Mouse (Mus musculus) kidney, postnatal 0 days (tissue): Measurements from ENCODE around the gene Dock6. TPM values are rescaled to one million over a fixed set of nuclear protein-coding genes. Genes with fewer than 3 reads are reported as not detected.
A peak's percentile ranks its signal among the peaks of the same experiment; 100 is the strongest.

ENCODE experiments used
- ATAC-seq: fragments of 200-750 bp; cut with Nextera tagmentation; replicated peaks from 2 replicates; pipeline ENCODE4 v1.8.0; 2017; ENCODE audit warnings: low read depth, moderate number of reproducible peaks, moderate TSS enrichment, moderate library complexity; ENCODE audit not compliant: low FRiP score
- DNase-seq: peaks from one replicate; pipeline ENCODE4 v3.0.0-alpha.2; 2016; ENCODE audit warnings: low spot score
- H3K27ac ChIP-seq: fragments of 300-500 bp; sonication (generic); 2 replicates; pipeline ENCODE4 v1.5.1; 2014; ENCODE audit warnings: mild to moderate bottlenecking
- H3K27me3 ChIP-seq: fragments of 300-500 bp; sonication (generic); 2 replicates; pipeline ENCODE4 v1.6.1; 2014; ENCODE audit warnings: low read length, mixed read lengths; ENCODE audit not compliant: insufficient read depth
- H3K36me3 ChIP-seq: fragments of 300-500 bp; sonication (generic); 2 replicates; pipeline ENCODE4 v1.6.1; 2014; ENCODE audit warnings: low read length, mixed read lengths; ENCODE audit not compliant: insufficient read depth
- H3K4me1 ChIP-seq: fragments of 300-500 bp; sonication (generic); replicated peaks from 2 replicates; pipeline ENCODE4 v1.6.1; 2014; ENCODE audit warnings: antibody characterized with exemption, low read length, mixed read lengths; ENCODE audit not compliant: insufficient read depth
- H3K4me2 ChIP-seq: fragments of 300-500 bp; sonication (generic); 2 replicates; pipeline ENCODE4 v1.6.1; 2014; ENCODE audit warnings: mild to moderate bottlenecking, low read length, moderate library complexity, mixed read lengths
- H3K4me3 ChIP-seq: fragments of 300-500 bp; sonication (generic); replicated peaks from 2 replicates; pipeline ENCODE4 v1.5.1; 2014; ENCODE audit warnings: low read depth, low read length
- H3K9ac ChIP-seq: fragments of 300-500 bp; sonication (generic); 2 replicates; pipeline ENCODE4 v1.6.1; 2014; ENCODE audit warnings: low read depth, low read length
- H3K9me3 ChIP-seq: fragments of 300-500 bp; sonication (generic); replicated peaks from 2 replicates; pipeline ENCODE4 v1.6.1; 2016; ENCODE audit warnings: low read length, inconsistent platforms, mixed read lengths
- CTCF ChIP-seq: IDR thresholded peaks from 2 replicates; pipeline ENCODE4 v1.5.1; 2016; ENCODE audit warnings: antibody characterized with exemption, low read depth, mild to moderate bottlenecking, moderate library complexity
- WGBS: fragments of 180-500 bp; shearing (Covaris S2); extraction: QIAGEN DNeasy Blood & Tissue Kit; methylation state at CpG from one replicate; pipeline ENCODE4 v1.1.7; 2014; 5-methylcytosine and 5-hydroxymethylcytosine counted together
- polyA plus RNA-seq: library from polyadenylated mRNA; unstranded; fragments of >200 nt; fragmentation: Nextera tagmentation; extraction: Ambion mirVana; gene quantifications from 2 replicates; pipeline ENCODE4 v1.2.1, GENCODE M21; 2015

The Dock6 gene
- polyA plus RNA-seq, 1 experiment from 2014 or later: 28.3 TPM

DNA sequence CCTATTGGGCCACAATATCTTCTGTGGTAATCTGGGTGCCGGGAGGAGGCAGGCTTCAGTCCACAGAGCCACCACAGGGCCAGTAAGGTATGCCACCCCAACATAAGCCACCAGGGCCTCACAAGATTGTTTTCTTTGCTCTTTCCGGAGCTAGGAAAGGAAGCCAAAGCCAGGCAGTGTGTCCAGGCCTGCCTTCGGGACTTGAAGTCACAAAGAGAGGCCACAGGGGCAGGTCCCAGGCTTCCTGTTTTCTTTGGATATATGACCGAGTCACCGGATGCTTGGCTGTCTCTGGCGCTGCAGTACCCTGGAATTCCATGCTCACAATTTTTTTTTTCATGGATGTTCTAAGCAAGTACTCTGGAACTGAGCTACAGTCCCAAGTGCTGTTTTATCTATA lies 5.6 kb upstream of the Dock6 start:
- Histone ChIP-seq H3K4me2 (no peak overlapping the region), H3K9me3 (no peaks in the 10 kb centered on the region; the same call in 1 of the 2 replicates), H3K9ac (no peak overlapping the region), H3K27ac (peak overlapping the region; percentile 79), H3K27me3 (no peaks in the 10 kb centered on the region), H3K36me3 (no peaks in the 10 kb centered on the region), H3K4me3 (no peak overlapping the region), H3K4me1 (no peaks in the 10 kb centered on the region)
- peak; percentile 41 for TF ChIP-seq CTCF
- 12% methylated on average over 6 of the region's 6 CpGs for WGBS
- DNase-seq (peak; percentile 91), ATAC-seq (peak; percentile 47; the same call in 1 of the 2 replicates)

DNA sequence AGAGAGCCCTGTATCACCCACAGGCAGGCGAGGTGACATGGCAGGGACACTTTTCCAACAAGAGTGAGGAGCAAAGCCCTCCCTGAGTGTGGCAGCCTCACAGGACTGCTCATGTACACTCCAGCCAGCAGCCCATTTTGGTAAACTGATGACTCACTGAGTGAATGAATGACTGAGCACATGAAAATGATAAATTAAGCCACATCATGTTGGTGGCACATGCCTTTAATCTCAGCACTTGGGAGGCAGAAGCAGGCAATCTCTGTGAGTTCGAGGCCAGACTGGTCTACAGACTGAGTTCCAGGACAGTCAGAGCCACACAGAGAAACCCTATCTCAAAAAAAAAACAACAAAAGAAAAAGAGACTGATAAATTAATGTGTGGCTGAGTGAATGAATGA lies 5.1 kb upstream of the Dock6 start:
- Histone ChIP-seq H3K36me3 (no peaks in the 10 kb centered on the region), H3K9me3 (no peaks in the 10 kb centered on the region; the same call in 1 of the 2 replicates), H3K9ac (no peak overlapping the region), H3K4me3 (no peak overlapping the region), H3K4me1 (no peaks in the 10 kb centered on the region), H3K4me2 (no peak overlapping the region), H3K27me3 (no peaks in the 10 kb centered on the region), H3K27ac (peak overlapping the region; percentile 79)
- WGBS: 86% methylated on average over 2 of the region's 2 CpGs
- no peak for TF ChIP-seq CTCF
- DNase-seq (no peak), ATAC-seq (no peak)

DNA sequence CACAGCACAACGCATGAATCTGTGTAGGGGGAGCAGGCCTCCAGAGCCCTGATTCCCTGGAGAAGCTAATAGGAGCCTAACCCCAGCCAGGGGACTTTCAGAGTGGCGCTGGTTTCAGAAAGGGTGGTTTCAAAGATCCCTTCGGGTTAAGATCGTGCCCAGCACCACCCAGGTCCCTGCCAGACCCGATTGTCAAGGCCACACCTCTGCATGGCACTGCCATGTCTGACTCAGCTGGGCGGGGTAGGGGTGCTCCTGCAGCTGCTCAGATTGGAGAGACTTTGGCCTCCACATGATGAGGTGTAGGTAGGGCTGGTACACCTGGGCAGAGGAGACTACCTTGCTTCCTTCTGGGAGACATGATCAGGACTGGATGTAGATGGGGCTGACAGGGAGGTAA lies 2.5 kb upstream of the Dock6 start:
- H3K27ac ChIP-seq: no peak overlapping the region
- no peak overlapping the region for H3K4me3 ChIP-seq
- no peak overlapping the region for H3K4me2 ChIP-seq
- DNase-seq: no peak
- ATAC-seq: no peak
- peaks cover 11% of the 10 kb centered on the region; the same call in 1 of the 2 replicates for H3K4me1 ChIP-seq
- no peak for TF ChIP-seq CTCF
- no peaks in the 10 kb centered on the region for H3K9me3 ChIP-seq
- WGBS: 88% methylated on average over 6 of the region's 6 CpGs
- H3K9ac ChIP-seq: no peak overlapping the region
- H3K27me3 ChIP-seq: no peaks in the 10 kb centered on the region
- H3K36me3 ChIP-seq: no peaks in the 10 kb centered on the region

DNA sequence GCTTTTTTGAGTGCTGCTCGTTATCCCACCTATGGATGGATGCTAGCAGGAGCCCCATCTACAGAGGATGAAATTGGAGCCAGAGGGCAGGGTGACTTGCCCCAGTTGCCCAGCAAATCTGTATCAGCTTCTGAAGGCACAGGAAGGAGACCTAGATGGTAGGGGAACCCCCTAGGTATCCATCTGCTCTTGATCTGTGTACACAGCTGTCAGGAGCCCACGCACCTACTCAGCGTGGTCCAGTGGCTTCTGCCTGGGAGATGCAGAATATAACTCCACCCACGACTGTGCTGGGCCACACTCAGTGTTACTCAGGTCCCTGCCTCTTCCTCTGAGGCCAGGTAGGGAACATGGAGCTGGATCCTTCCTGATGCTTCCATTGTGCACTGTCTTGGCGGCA lies 1.5 kb upstream of the Dock6 start:
- Histone ChIP-seq H3K4me1 (peaks cover 11% of the 10 kb centered on the region; the same call in 1 of the 2 replicates), H3K27ac (no peak overlapping the region), H3K27me3 (no peaks in the 10 kb centered on the region), H3K9me3 (no peaks in the 10 kb centered on the region), H3K4me2 (no peak overlapping the region), H3K9ac (no peak overlapping the region), H3K4me3 (no peak overlapping the region), H3K36me3 (no peaks in the 10 kb centered on the region)
- DNase-seq: no peak
- ATAC-seq: no peak
- no peak for TF ChIP-seq CTCF
- WGBS: 73% methylated on average over 5 of the region's 5 CpGs

DNA sequence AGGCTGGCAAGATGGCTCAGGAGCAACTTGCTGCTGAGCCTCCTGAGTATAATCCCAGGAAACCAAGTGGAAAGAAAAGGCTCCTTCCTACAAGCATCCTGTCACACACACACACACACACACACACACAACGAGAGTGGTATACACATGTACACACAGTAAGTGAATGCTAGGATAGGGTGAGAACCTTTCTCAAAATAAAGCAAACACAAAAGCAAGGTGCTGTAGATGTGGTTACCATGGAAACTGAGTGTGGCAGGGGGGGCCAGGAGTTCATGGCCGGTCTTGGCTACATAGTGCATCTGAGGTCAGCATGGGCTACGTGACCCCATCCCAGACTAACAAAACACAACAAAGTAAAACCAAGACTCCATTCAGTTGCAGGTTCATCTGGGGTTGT lies 1.4 kb downstream of the Dock6 start:
- Histone ChIP-seq H3K36me3 (0 out of 2 replicates have a peak, but pooled peaks cover 1% of the 10 kb centered on the region), H3K27ac (0 out of 2 replicates have a peak overlapping the region, but pooled peaks have one; percentile 62), H3K9ac (no peak overlapping the region), H3K4me1 (peaks cover 30% of the 10 kb centered on the region; the same call in 1 of the 2 replicates), H3K4me2 (peak overlapping the region; percentile 68), H3K9me3 (no peaks in the 10 kb centered on the region), H3K4me3 (peak overlapping the region; percentile 72; the same call in 1 of the 2 replicates), H3K27me3 (no peaks in the 10 kb centered on the region)
- TF ChIP-seq CTCF: no peak
- 63% methylated on average over 3 of the region's 3 CpGs for WGBS
- DNase-seq (no peak), ATAC-seq (no peak)

DNA sequence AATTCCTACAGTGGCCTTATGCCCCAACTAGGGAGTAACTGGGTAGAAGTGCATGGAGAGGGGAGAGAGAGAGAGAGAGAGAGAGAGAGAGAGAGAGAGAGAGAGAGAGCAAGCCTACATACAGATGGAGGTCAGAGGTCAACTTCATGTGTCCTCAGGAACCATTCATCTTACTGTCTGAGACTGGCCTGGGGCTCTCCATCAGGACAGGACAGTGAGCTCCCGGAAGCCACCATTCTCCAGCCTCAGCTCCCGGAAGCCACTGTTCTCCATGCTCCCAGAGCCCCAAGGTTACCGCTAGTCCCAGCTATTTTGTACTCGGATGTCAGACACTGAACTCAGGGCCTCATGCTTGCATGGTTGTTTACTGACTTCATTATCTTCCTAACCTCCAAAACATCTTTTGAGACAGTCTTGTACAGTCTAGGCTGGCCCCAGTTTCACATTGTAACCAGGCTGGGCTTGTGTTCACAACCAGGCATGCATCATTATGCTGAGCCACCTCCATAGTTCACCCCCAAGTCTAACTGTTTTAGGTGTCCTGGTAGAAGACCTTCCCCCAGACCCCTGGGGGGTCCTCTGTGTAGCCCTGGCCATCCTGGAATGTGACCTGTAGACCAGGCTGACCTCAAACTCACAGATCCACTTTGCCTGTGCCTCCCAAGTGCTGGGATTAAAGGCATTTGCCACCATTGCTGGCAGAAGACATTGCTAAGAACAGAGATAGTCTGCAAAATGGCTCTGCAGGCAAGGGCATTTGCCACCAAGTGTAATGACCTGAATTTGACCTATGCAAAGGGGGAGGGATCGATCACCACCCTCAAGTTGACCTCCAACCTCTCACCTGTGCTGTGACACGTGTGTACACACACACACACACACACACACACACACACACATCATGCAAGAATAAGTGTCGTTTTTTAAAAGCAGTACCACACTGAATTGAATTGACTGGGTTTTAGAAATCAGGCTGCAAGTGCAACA lies 2.5 kb downstream of the Dock6 start:
- Histone ChIP-seq H3K9me3 (no peaks in the 10 kb centered on the region), H3K4me2 (peak overlapping the region; percentile 68), H3K36me3 (0 out of 2 replicates have a peak, but pooled peaks cover 7% of the 10 kb centered on the region), H3K4me3 (no peak overlapping the region), H3K27ac (peak overlapping the region; percentile 62), H3K9ac (no peak overlapping the region), H3K4me1 (peaks cover 35% of the 10 kb centered on the region; the same call in 1 of the 2 replicates), H3K27me3 (no peaks in the 10 kb centered on the region)
- ATAC-seq: no peak
- 56% methylated on average over 7 of the region's 7 CpGs for WGBS
- TF ChIP-seq CTCF: no peak
- DNase-seq: no peak
